Mouse (Mus musculus): Measurements from ENCODE around the gene Xxylt1.

DNA sequence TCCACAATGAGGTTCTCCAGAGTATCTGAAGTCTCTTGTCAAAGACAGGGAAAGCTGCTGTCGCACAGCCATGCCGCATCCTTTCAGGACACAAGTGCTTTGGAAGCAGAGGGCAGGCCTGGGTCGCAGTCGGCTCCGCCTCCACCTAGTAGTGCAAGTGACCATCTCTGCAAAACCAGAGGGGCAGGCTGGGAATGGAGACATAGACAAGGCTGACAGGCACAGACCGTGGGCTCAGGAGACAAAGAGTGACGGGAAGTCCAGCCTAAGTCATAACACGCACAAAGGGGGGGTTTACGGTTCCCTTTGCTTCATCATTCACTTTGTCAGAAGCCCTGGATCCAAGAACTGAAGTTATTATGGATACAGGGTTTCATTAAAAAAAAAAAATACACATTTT lies 12.0 kb upstream of the Xxylt1 start:
- TF ChIP-seq CTCF (conservative IDR thresholded peaks at IDR 0.05; ENCODE audit: insufficient read depth, insufficient read length, low read depth, low read length): no peak
- no peak for TF ChIP-seq POLR2A (IDR thresholded peaks at IDR 0.05; ENCODE audit: low read depth, low read length)

Measured in kidney, adult 2 months (tissue).